Mouse (Mus musculus) central nervous system, embryonic 14 days (tissue): Measurements from ENCODE around the gene Olfr209. TPM values are rescaled to one million over a fixed set of nuclear protein-coding genes. Genes with fewer than 3 reads are reported as not detected.

Source experiments
- polyA plus RNA-seq: library from polyadenylated mRNA; depleted of rRNA; stranded (reverse); fragments of >200 nt; gene quantifications from 2 replicates; pipeline ENCODE4 v1.2.3, GENCODE M21; 2012; rRNA removed

Gene Olfr209
- polyA plus RNA-seq: not detected in 2 replicates

GRCm38 (mm10) chr16:59363893-59364292 is at the start of gene Olfr209:
Gene Olfr209, minus strand, starts transcription at chr16:59363993.

GRCm38 (mm10) chr16:59407032-59407431 is 43.2 kb upstream of the Olfr209 start, which contains the start of gene Gabrr3:
Gene Gabrr3, plus strand, starts transcription at chr16:59407332.

GRCm38 (mm10) chr16:59349146-59349545 is 14.6 kb downstream of the Olfr209 start, which contains the start of gene Olfr206:
Gene Olfr206, minus strand, starts transcription at chr16:59349246.

GRCm38 (mm10) chr16:59331038-59331437 is 32.8 kb downstream of the Olfr209 start, which contains the start of gene Olfr205:
Gene Olfr205, minus strand, starts transcription at chr16:59331138.

GRCm38 (mm10) chr16:59318148-59318547 is 45.6 kb downstream of the Olfr209 start, which contains the start of gene Olfr204:
Gene Olfr204, minus strand, starts transcription at chr16:59318248.

Other genes starting within 250 kb of the Olfr209 start
- gene Olfr194, start 242.9 kb downstream of the Olfr209 start, polyA plus RNA-seq: not detected in 2 replicates
- gene Olfr195, start 216.9 kb downstream of the Olfr209 start, polyA plus RNA-seq: not detected in 2 replicates
- not detected in 2 replicates for gene Olfr196, start 193.5 kb downstream of the Olfr209 start, polyA plus RNA-seq
- not detected in 2 replicates for gene Olfr198, start 160.5 kb downstream of the Olfr209 start, polyA plus RNA-seq
- gene Olfr199, start 144.2 kb downstream of the Olfr209 start, polyA plus RNA-seq: not detected in 2 replicates
- not detected in 2 replicates for gene Olfr201, start 91.4 kb downstream of the Olfr209 start, polyA plus RNA-seq
- gene Olfr202, start 77.2 kb downstream of the Olfr209 start, polyA plus RNA-seq: not detected in 2 replicates
- gene Olfr203, start 65.1 kb downstream of the Olfr209 start, polyA plus RNA-seq: not detected in 2 replicates
- not detected in 2 replicates for gene Olfr204, start 45.7 kb downstream of the Olfr209 start, polyA plus RNA-seq
- gene Olfr205, start 32.9 kb downstream of the Olfr209 start, polyA plus RNA-seq: not detected in 2 replicates
- gene Olfr206, start 14.7 kb downstream of the Olfr209 start, polyA plus RNA-seq: not detected in 2 replicates
- 0.09 and 0.10 TPM in 2 replicates for gene Gabrr3, start 43.3 kb upstream of the Olfr209 start, polyA plus RNA-seq
- 7.8 and 9.7 TPM in 2 replicates for gene Riox2, start 107.8 kb upstream of the Olfr209 start, polyA plus RNA-seq
- gene Crybg3, start 237.0 kb upstream of the Olfr209 start, polyA plus RNA-seq: 4.2 and 5.3 TPM in 2 replicates